Mouse (Mus musculus) embryo, embryonic 11.5 days (tissue): Measurements from ENCODE around the gene Zbtb12.
"Not testable (repeated sequence)": the region's sequence is repeated elsewhere in the genome, so short reads cannot be mapped to it uniquely, and the experiment has no call there.

Experiments
- DNase-seq: peaks from one replicate; pipeline ENCODE4 v3.0.0-alpha.2; 2012; ENCODE audit warnings: low read depth, low spot score

The Zbtb12 gene

GRCm38 (mm10) chr17:34874321-34874720 is 5.0 kb upstream of the Zbtb12 start:
- DNase-seq = no peak

GRCm38 (mm10) chr17:34881166-34881565 is 1.9 kb downstream of the Zbtb12 start:
- DNase-seq = no peak

GRCm38 (mm10) chr17:34881683-34882310 is 2.5 kb downstream of the Zbtb12 start, which contains the start of gene Gm20547:
Gene Gm20547 (minus strand): TSS chr17:34882042.
- no peak for DNase-seq

GRCm38 (mm10) chr17:34883332-34883731 is 4.0 kb downstream of the Zbtb12 start:
- DNase-seq = no peak

- no peak for DNase-seq
These were observed 5.4 kb downstream of the Zbtb12 start for GRCm38 (mm10) chr17:34884704-34885103.

GRCm38 (mm10) chr17:34885615-34886014 is 6.3 kb downstream of the Zbtb12 start:
- DNase-seq = no peak

GRCm38 (mm10) chr17:34887942-34888341 is 8.7 kb downstream of the Zbtb12 start:
- DNase-seq = no peak

- no peak for DNase-seq
These were observed 10.9 kb downstream of the Zbtb12 start for GRCm38 (mm10) chr17:34890074-34890743.

- DNase-seq = no peak
These were observed 12.1 kb downstream of the Zbtb12 start for GRCm38 (mm10) chr17:34891377-34891776.

- DNase-seq = no peak
These were observed 14.0 kb downstream of the Zbtb12 start for GRCm38 (mm10) chr17:34893072-34893824.

GRCm38 (mm10) chr17:34894074-34894597 is 14.9 kb downstream of the Zbtb12 start:
- DNase-seq = peak; percentile 96

GRCm38 (mm10) chr17:34894801-34895530 is 15.7 kb downstream of the Zbtb12 start:
- no peak for DNase-seq

GRCm38 (mm10) chr17:34895724-34896123 is 16.4 kb downstream of the Zbtb12 start:
- no peak for DNase-seq

- DNase-seq = no peak
These were observed 17.1 kb downstream of the Zbtb12 start for GRCm38 (mm10) chr17:34896366-34896765.

- no peak for DNase-seq
These were observed 18.3 kb downstream of the Zbtb12 start for GRCm38 (mm10) chr17:34897373-34898159.

GRCm38 (mm10) chr17:34898160-34898586 is 18.9 kb downstream of the Zbtb12 start, which contains the start of the genes C2 and Ehmt2:
Gene C2 (minus strand): TSS chr17:34898265.
Gene Ehmt2 (plus strand): TSS chr17:34898469.
- DNase-seq = peak; percentile 66

GRCm38 (mm10) chr17:34898706-34899052 is 19.4 kb downstream of the Zbtb12 start:
- no peak for DNase-seq

GRCm38 (mm10) chr17:34899053-34899889 is 20.0 kb downstream of the Zbtb12 start:
- no peak for DNase-seq

GRCm38 (mm10) chr17:34899890-34900243 is 20.6 kb downstream of the Zbtb12 start:
- DNase-seq = no peak

GRCm38 (mm10) chr17:34900826-34901225 is 21.5 kb downstream of the Zbtb12 start:
- not testable (repeated sequence) for DNase-seq
